17 mouse cellular contexts compared by ENCODE assay signal in genomic region chr10:68705471-68706036, GRCm38 (mm10).
"Had no signal": no experiment of that assay in that cellular context is flagged by ENCODE, and none has a peak within 500 bp of the region (broad histone marks: within the 10 kb centered on the region; RNA-seq: fewer than 3 reads in every experiment).

No protein-coding gene starts in this region.

- H3K9me3 ChIP-seq: liver, embryonic 13.5 days; lung, embryonic 15.5 days; megakaryocyte, embryonic 14.5 days; midbrain, embryonic 15.5 days had no signal

- DNase-seq: kidney, postnatal 36 days; layer of hippocampus, adult 9-11 months; layer of hippocampus, postnatal 36 days; liver; liver, embryonic 13.5 days; liver, postnatal 0 days; lung, postnatal 14 days; right cerebral cortex, postnatal 14 days; thymus, adult 18-20 months; thymus, postnatal 14 days had no signal

- H3K4me2 ChIP-seq: limb, embryonic 12.5 days; liver, embryonic 13.5 days; lung, embryonic 15.5 days; midbrain, embryonic 11.5 days; midbrain, embryonic 15.5 days had no signal

- H3K4me3 ChIP-seq: limb, embryonic 12.5 days; liver, embryonic 13.5 days; lung, embryonic 15.5 days; megakaryocyte, embryonic 14.5 days; midbrain, embryonic 15.5 days had no signal

- H3K36me3 ChIP-seq: limb, embryonic 12.5 days; liver, embryonic 13.5 days; lung, embryonic 15.5 days; midbrain, embryonic 15.5 days had no signal

- ATAC-seq: liver, postnatal 0 days; midbrain, embryonic 15.5 days had no signal

- H3K4me1 ChIP-seq: limb, embryonic 12.5 days; liver, embryonic 13.5 days; lung, embryonic 15.5 days; megakaryocyte, embryonic 14.5 days; midbrain, embryonic 15.5 days had no signal

- H3K27ac ChIP-seq: limb, embryonic 12.5 days; liver, embryonic 13.5 days; lung, embryonic 15.5 days; macrophage; midbrain, embryonic 15.5 days; stomach, postnatal 0 days had no signal

- H3K9ac ChIP-seq: limb, embryonic 12.5 days; liver, embryonic 13.5 days; liver, postnatal 0 days; lung, embryonic 15.5 days; midbrain, embryonic 15.5 days had no signal

- H3K27me3 ChIP-seq: limb, embryonic 12.5 days; liver, embryonic 13.5 days; lung, embryonic 15.5 days; megakaryocyte, embryonic 14.5 days; midbrain, embryonic 15.5 days had no signal
